Mouse (Mus musculus) cerebellum, adult 2 months (tissue): ENCODE results near the gene Pla2g3. TPM values are rescaled to one million over a fixed set of nuclear protein-coding genes. Genes with fewer than 3 reads are reported as not detected.
A peak's percentile ranks its signal among the peaks of the same experiment; 100 is the strongest.

Source experiments
- DNase-seq, 2 experiments: peaks; one replicate each; pipeline ENCODE4 v3.0.0; 2021
- H3K27ac ChIP-seq: fragments of 200-500 bp; 2 replicates; pipeline ENCODE4 v1.5.1; 2012; ENCODE audit warnings: low read length, control low read depth, inconsistent platforms; ENCODE audit not compliant: insufficient read depth
- H3K27me3 ChIP-seq: fragments of 200-500 bp; 2 replicates; pipeline ENCODE4 v1.6.1; 2012; ENCODE audit warnings: inconsistent platforms, mild to moderate bottlenecking, low read length, moderate library complexity; ENCODE audit not compliant: control insufficient read depth, insufficient read depth
- H3K4me1 ChIP-seq: fragments of 200-500 bp; 2 replicates; pipeline ENCODE4 v1.6.1; 2011; ENCODE audit warnings: low read length; ENCODE audit not compliant: control insufficient read depth, insufficient read depth
- H3K4me3 ChIP-seq: fragments of 200-500 bp; replicated peaks from 2 replicates; pipeline ENCODE3; 2011; ENCODE audit warnings: mild to moderate bottlenecking, low read depth, low read length, control low read depth; ENCODE audit not compliant: insufficient read depth
- CTCF ChIP-seq: fragments of 200-500 bp; IDR thresholded peaks from 2 replicates; pipeline ENCODE4 v1.5.1; 2011; ENCODE audit warnings: low read depth, mild to moderate bottlenecking, control low read depth, low read length, moderate library complexity, borderline replicate concordance; ENCODE audit not compliant: insufficient read depth
- POLR2A ChIP-seq: fragments of 200-500 bp; IDR thresholded peaks from 2 replicates; pipeline ENCODE4 v1.6.1; 2011; ENCODE audit warnings: low read length, control low read depth, borderline replicate concordance; ENCODE audit not compliant: insufficient read depth
- WGBS: fragments of 180-500 bp; shearing (Covaris S2); methylation state at CpG from one replicate; pipeline ENCODE4 v1.1.7; 2018; 5-methylcytosine and 5-hydroxymethylcytosine counted together
- polyA plus RNA-seq: library from polyadenylated mRNA; depleted of rRNA; stranded (reverse); fragments of >200 nt; gene quantifications from 2 replicates; pipeline ENCODE4 v1.2.3, GENCODE M21; 2012

Gene Pla2g3
- polyA plus RNA-seq, 1 experiment, result 4.0 TPM

- H3K4me1 ChIP-seq, result peaks cover 41% of the 10 kb centered on the region
- H3K27me3 ChIP-seq, result no peaks in the 10 kb centered on the region
- WGBS, result 25% methylated on average over 4 of the region's 4 CpGs
- DNase-seq, result peak; percentile 56 to 62
- H3K4me3 ChIP-seq, result peak overlapping the region; percentile 14
- TF ChIP-seq POLR2A, result no peak
- no peak for TF ChIP-seq CTCF
- peak overlapping the region; percentile 83 for H3K27ac ChIP-seq
Observed at GRCm38 (mm10) chr11:3519051-3519726, 31.1 kb downstream of the Pla2g3 start.

GRCm38 (mm10) chr11:3519756-3520398, 31.8 kb downstream of the Pla2g3 start:
- WGBS, result 23% methylated on average over 11 of the region's 11 CpGs

GRCm38 (mm10) chr11:3520919-3521318, 32.8 kb downstream of the Pla2g3 start:
- TF ChIP-seq CTCF (no peak), POLR2A (no peak)
- peaks cover 41% of the 10 kb centered on the region for H3K4me1 ChIP-seq
- H3K27ac ChIP-seq, result peak overlapping the region; percentile 9; the same call in 1 of the 2 replicates
- peak overlapping the region; percentile 13 for H3K4me3 ChIP-seq
- no peaks in the 10 kb centered on the region for H3K27me3 ChIP-seq
- DNase-seq, result peak; percentile 51 to 53
- WGBS, result 14% methylated on average over 14 of the region's 14 CpGs

More at GRCm38 (mm10) chr11:3519756-3520398, 31.8 kb downstream of the Pla2g3 start:
- Histone ChIP-seq H3K27me3 (no peaks in the 10 kb centered on the region), H3K4me3 (peak overlapping the region; percentile 14), H3K4me1 (peaks cover 41% of the 10 kb centered on the region), H3K27ac (peak overlapping the region; percentile 83)
- DNase-seq, result peak; percentile 69 to 84
- 0 out of 2 replicates have a peak, but pooled peaks have one; percentile 8 for TF ChIP-seq POLR2A
- TF ChIP-seq CTCF, result no peak

GRCm38 (mm10) chr11:3521339-3522224, 33.5 kb downstream of the Pla2g3 start:
- Histone ChIP-seq H3K4me1 (peaks cover 42% of the 10 kb centered on the region), H3K4me3 (peak overlapping the region; percentile 13)

GRCm38 (mm10) chr11:3522285-3523000, 34.4 kb downstream of the Pla2g3 start:
- Histone ChIP-seq H3K27ac (no peak overlapping the region), H3K4me1 (peaks cover 49% of the 10 kb centered on the region), H3K27me3 (no peaks in the 10 kb centered on the region), H3K4me3 (no peak overlapping the region)
- WGBS, result 61% methylated on average over 17 of the region's 17 CpGs
- TF ChIP-seq POLR2A (no peak), CTCF (no peak)
- peak in 1 of 2 experiments; percentile 19 for DNase-seq

More at GRCm38 (mm10) chr11:3521339-3522224, 33.5 kb downstream of the Pla2g3 start:
- Histone ChIP-seq H3K27ac (0 out of 2 replicates have a peak overlapping the region, but pooled peaks have one; percentile 8), H3K27me3 (no peaks in the 10 kb centered on the region)
- TF ChIP-seq CTCF (no peak), POLR2A (no peak)
- 31% methylated on average over 23 of the region's 23 CpGs for WGBS
- peak; percentile 63 to 64 for DNase-seq

GRCm38 (mm10) chr11:3523840-3524582, 35.9 kb downstream of the Pla2g3 start:
- DNase-seq, result peak in 1 of 2 experiments; percentile 7
- WGBS, result 86% methylated on average over 7 of the region's 7 CpGs
- no peak overlapping the region for H3K27ac ChIP-seq

More at GRCm38 (mm10) chr11:3523840-3524582, 35.9 kb downstream of the Pla2g3 start:
- Histone ChIP-seq H3K4me1 (peaks cover 40% of the 10 kb centered on the region), H3K4me3 (no peak overlapping the region), H3K27me3 (no peaks in the 10 kb centered on the region)
- TF ChIP-seq CTCF (no peak), POLR2A (no peak)
